Mouse (Mus musculus) megakaryocyte, embryonic 14.5 days (primary cell): Measurements from ENCODE around the gene Hace1.

Experiments
- FLI1 ChIP-seq: IDR thresholded peaks from 2 replicates; pipeline ENCODE4 v1.6.1; 2012; ENCODE audit warnings: low read length, inconsistent platforms, mixed read lengths
- GATA1 ChIP-seq: IDR thresholded peaks from 3 replicates; pipeline ENCODE4 v1.6.1; 2012; ENCODE audit warnings: mixed read lengths, low read length, inconsistent platforms, borderline replicate concordance

GRCm38 (mm10) chr10:45639762-45640161 is 62.1 kb downstream of the Hace1 start:
- TF ChIP-seq FLI1 (no peak), GATA1 (no peak)
